ENCODE assay signal across 23 mouse cellular contexts in genomic region chr16:64889496-64889895, GRCm38 (mm10). TPM values are rescaled to one million over a fixed set of nuclear protein-coding genes. Genes with fewer than 3 reads are reported as not detected.
A peak's percentile ranks its signal among the peaks of the same experiment; 100 is the strongest.
DNase-seq lines count a peak whose midpoint lies in the region; ATAC-seq and TF ChIP-seq lines count a peak whose summit lies in the region.
"Had no signal": no experiment of that assay in that cellular context is flagged by ENCODE, and none has a peak within 500 bp of the region (broad histone marks: within the 10 kb centered on the region; RNA-seq: fewer than 3 reads in every experiment).

No protein-coding gene starts in this region.

- H3K9ac ChIP-seq in heart, adult 2 months (ENCODE audit: low read depth, low read length), result no peak overlapping the region
- no peak overlapping the region for H3K9ac ChIP-seq in forebrain, embryonic 14.5 days (ENCODE audit: low read length)
- H3K9ac ChIP-seq: embryonic facial prominence, embryonic 12.5 days; forebrain, embryonic 13.5 days had no signal

- TF ChIP-seq EP300 in heart, adult 2 months (IDR thresholded peaks at IDR 0.05; ENCODE audit: insufficient read depth, low read depth, low read length), result no peak

- no peaks in the 10 kb centered on the region for H3K27me3 ChIP-seq in heart, adult 2 months (ENCODE audit: control insufficient read depth, insufficient read depth, low read length)
- no peaks in the 10 kb centered on the region for H3K27me3 ChIP-seq in forebrain, embryonic 14.5 days (replicated peaks; ENCODE audit: control insufficient read depth, insufficient read depth, low read length)
- H3K27me3 ChIP-seq: CH12.LX; embryonic facial prominence, embryonic 12.5 days; forebrain, embryonic 13.5 days; Patski had no signal

- 88% methylated on average over 3 of the region's 3 CpGs for WGBS in heart, adult 2 months
- 86% methylated on average over 3 of the region's 3 CpGs for WGBS in forebrain, embryonic 14.5 days

- no peak overlapping the region for H3K27ac ChIP-seq in heart, adult 2 months
- H3K27ac ChIP-seq in forebrain, embryonic 14.5 days (ENCODE audit: low read depth, low read length), result no peak overlapping the region
- H3K27ac ChIP-seq: embryonic facial prominence, embryonic 10.5 days; embryonic facial prominence, embryonic 12.5 days; forebrain, embryonic 13.5 days had no signal

- intact Hi-C loops in heart, adult 2 months (cut with DNase I), result no loop called here

- TF ChIP-seq CTCF in heart, adult 2 months (IDR thresholded peaks at IDR 0.05), result no peak

- H3K9me3 ChIP-seq in forebrain, embryonic 14.5 days (replicated peaks; ENCODE audit: control insufficient read depth, low read length), result 0 out of 2 replicates have a peak, but pooled peaks cover 3% of the 10 kb centered on the region
- H3K9me3 ChIP-seq: embryonic facial prominence, embryonic 12.5 days had no signal

- TF ChIP-seq POLR2A in heart, adult 2 months (IDR thresholded peaks at IDR 0.05; ENCODE audit: insufficient read depth, low read depth, low read length), result no peak

- no peak for ATAC-seq in forebrain, embryonic 14.5 days
- ATAC-seq: activated CD4-positive, CD25-positive, alpha-beta regulatory T cell, adult 4 months; CD4-positive, CD25-positive, alpha-beta regulatory T cell, adult 4 months; forebrain, embryonic 13.5 days; forebrain, embryonic 16.5 days; Patski had no signal

- no peaks in the 10 kb centered on the region for H3K79me2 ChIP-seq in heart, adult 2 months (replicated peaks; ENCODE audit: control insufficient read depth, insufficient read depth, low read length)

- no peaks in the 10 kb centered on the region for H3K36me3 ChIP-seq in heart, adult 2 months (ENCODE audit: control insufficient read depth, insufficient read depth, low read length)
- H3K36me3 ChIP-seq in forebrain, embryonic 14.5 days (ENCODE audit: control insufficient read depth, insufficient read depth, low read length), result no peaks in the 10 kb centered on the region
- H3K36me3 ChIP-seq: embryonic facial prominence, embryonic 10.5 days; embryonic facial prominence, embryonic 12.5 days; G1E had no signal

- DNase-seq in heart, adult 11 months, result peak; percentile 15
- DNase-seq in heart, adult 2 months, result no peak
- peak; percentile 92 for DNase-seq in R1 (ENCODE audit: low read depth, low spot score)
- no peak for DNase-seq in forebrain, embryonic 14.5 days (ENCODE audit: low spot score)
- DNase-seq in urinary bladder, postnatal 36 days (ENCODE audit: low spot score in 2 of 2), result no peak
- DNase-seq: adrenal gland, adult 8-10 months; adrenal gland, postnatal 14 days; adrenal gland, postnatal 36 days; B cell, adult 2 months; cerebellum, adult 11-12 months; cerebellum, adult 2 months; cerebellum, adult 9-10 months; cerebellum, postnatal 10 days; cerebellum, postnatal 25 days had no signal

- no peak overlapping the region for H3K4me2 ChIP-seq in forebrain, embryonic 14.5 days (ENCODE audit: low read length)
- H3K4me2 ChIP-seq: embryonic facial prominence, embryonic 12.5 days; forebrain, embryonic 13.5 days had no signal

- H3K4me3 ChIP-seq in heart, adult 2 months, result no peak overlapping the region
- no peak overlapping the region for H3K4me3 ChIP-seq in forebrain, embryonic 14.5 days (ENCODE audit: low read depth, low read length)
- H3K4me3 ChIP-seq: embryonic facial prominence, embryonic 10.5 days; embryonic facial prominence, embryonic 12.5 days; forebrain, embryonic 13.5 days had no signal

- no peaks in the 10 kb centered on the region for H3K4me1 ChIP-seq in heart, adult 2 months (ENCODE audit: control insufficient read depth, insufficient read depth, low read length)
- H3K4me1 ChIP-seq in forebrain, embryonic 14.5 days (ENCODE audit: control insufficient read depth, insufficient read depth, low read length), result no peaks in the 10 kb centered on the region
- H3K4me1 ChIP-seq: embryonic facial prominence, embryonic 12.5 days had no signal

RNA-seq across cellular contexts. Expression of gene Cggbp1, which starts 37.7 kb away (rescaled TPM):
- total RNA-seq in heart, adult 2 months (2021), result 10 to 100 TPM; 37.1 to 37.4 TPM
- 7.9 and 17.9 TPM in 2 replicates for polyA plus RNA-seq in heart, adult 2 months (2012; rRNA removed)
- polyA plus RNA-seq in forebrain, embryonic 14.5 days (2014; fragmentation: Nextera tagmentation; extraction: Ambion mirVana), result 79.1 and 104 TPM in 2 replicates

RNA-seq across cellular contexts. Expression of gene Zfp654, which starts 38.0 kb away (rescaled TPM):
- 10 to 100 TPM in 1 of 2 experiments, 1 to 10 TPM in 1; 7.2 to 10.6 TPM for total RNA-seq in heart, adult 2 months (2021)
- polyA plus RNA-seq in heart, adult 2 months (2012; rRNA removed), result 1.3 and 2.9 TPM in 2 replicates
- polyA plus RNA-seq in forebrain, embryonic 14.5 days (2014; fragmentation: Nextera tagmentation; extraction: Ambion mirVana), result 6.5 and 7.8 TPM in 2 replicates

Comparison
In these comparisons a context has a peak if more than half of its experiments do, and no peak if none do; other contexts are left out.
1. DNase-seq: peak in heart, adult 11 months (single experiment) and R1 (single experiment); none in heart, adult 2 months (0 of 2), forebrain, embryonic 14.5 days (single experiment) and urinary bladder, postnatal 36 days (0 of 2).